Mouse (Mus musculus) olfactory bulb, adult 2 months (tissue): Measurements from ENCODE around the gene Gpatch3.

Experiments used
- CTCF ChIP-seq: fragments of 200-500 bp; IDR thresholded peaks from 2 replicates; pipeline ENCODE4 v1.5.1; 2012; ENCODE audit warnings: low read depth, mild to moderate bottlenecking, low read length, moderate library complexity; ENCODE audit not compliant: insufficient read depth
- POLR2A ChIP-seq: fragments of 200-500 bp; IDR thresholded peaks from 2 replicates; pipeline ENCODE4 v1.6.1; 2012; ENCODE audit warnings: mild to moderate bottlenecking, low read depth, low read length, moderate library complexity; ENCODE audit not compliant: insufficient read depth

DNA sequence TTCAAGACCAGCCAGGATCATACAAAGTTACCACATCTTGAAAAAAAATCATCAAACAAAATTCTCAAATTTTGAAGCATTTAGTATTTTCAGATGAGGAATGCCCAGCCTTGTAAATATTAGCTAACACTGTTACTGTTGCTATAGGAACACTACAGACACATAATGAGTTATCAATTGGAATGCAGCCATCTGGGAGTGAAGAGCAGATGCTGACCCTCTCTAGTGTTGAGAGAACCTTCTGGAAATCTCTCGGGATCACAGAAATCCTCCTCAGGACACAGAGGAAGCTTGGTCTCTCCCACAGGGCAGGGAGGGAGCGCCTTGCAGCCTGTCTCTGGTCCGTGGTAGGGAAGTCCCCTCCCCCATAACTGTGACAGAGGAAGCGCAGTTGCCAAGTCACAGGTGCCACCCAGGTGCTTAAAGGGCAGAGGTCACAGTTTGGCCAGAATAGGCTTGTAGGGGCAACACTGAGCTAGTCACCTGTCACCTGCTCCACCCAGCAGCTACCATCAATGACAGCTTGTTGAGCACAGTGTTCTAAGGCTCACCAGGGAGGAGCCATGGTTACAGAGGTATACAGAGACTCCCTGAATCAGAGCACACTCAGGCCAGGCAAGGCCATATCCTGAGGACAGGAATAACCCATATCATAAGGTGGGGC is 45.1 kb downstream of the Gpatch3 start:
- TF ChIP-seq CTCF (no peak), POLR2A (no peak)
